Mouse (Mus musculus) monocyte, adult 5-6 weeks (primary cell): ENCODE results near the gene Pak1. TPM values are rescaled to one million over a fixed set of nuclear protein-coding genes. Genes with fewer than 3 reads are reported as not detected.

Experiments used
- ATAC-seq: fragments of 153-309, 156-312 bp; replicated peaks from 2 replicates; pipeline ENCODE4 v1.8.0; 2017; ENCODE audit warnings: mild to moderate bottlenecking; ENCODE audit not compliant: low TSS enrichment, insufficient number of reproducible peaks, severe bottlenecking, poor library complexity, low FRiP score
- total RNA-seq: library from RNA; stranded (forward); fragments of 200-1000, 200-491, 200-594 nt; gene quantifications from 3 replicates; pipeline ENCODE4 v1.2.3, GENCODE M21; 2017

The Pak1 gene
- total RNA-seq, 1 experiment from 2014 or later, result 14.8 TPM

DNA sequence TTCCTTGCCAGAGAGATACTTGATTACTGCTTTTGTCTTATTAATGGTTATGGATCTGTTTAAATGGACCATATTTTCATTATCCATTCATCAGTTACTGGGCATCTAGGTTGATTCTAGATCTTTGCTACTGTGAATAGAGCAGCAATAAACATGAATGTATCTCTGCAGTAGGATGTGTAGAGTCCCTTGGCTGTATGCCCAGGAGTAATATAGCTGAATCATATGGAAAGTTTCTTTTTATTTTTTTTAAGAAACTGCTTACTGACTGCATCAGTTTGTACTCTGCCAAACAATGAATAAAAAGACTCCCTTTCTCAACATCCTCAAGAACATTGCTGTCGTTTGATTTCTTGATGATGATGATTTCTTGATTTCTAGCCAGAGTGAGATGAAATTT, 137.5 kb downstream of the Pak1 start:
- ATAC-seq, result no peak

DNA sequence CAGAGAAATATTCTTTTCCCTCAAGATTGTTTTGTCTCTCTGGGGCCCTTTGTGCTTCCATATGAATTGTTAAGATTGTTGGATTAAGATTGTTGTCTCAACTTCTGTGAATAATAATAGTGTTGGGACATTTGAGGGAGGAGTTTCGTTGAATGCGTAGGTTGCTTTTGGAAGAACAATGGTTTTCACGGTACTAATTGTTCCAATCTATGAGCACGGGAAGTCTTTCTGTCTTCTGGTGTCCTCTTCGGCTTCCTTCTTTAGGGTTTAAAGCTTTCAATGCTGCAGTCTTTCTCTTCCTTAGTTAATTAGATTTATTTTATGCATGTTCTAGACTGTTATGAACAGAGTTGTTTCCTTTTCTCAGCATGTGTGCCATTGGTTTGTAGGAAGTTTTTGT, 138.6 kb downstream of the Pak1 start:
- no peak for ATAC-seq

DNA sequence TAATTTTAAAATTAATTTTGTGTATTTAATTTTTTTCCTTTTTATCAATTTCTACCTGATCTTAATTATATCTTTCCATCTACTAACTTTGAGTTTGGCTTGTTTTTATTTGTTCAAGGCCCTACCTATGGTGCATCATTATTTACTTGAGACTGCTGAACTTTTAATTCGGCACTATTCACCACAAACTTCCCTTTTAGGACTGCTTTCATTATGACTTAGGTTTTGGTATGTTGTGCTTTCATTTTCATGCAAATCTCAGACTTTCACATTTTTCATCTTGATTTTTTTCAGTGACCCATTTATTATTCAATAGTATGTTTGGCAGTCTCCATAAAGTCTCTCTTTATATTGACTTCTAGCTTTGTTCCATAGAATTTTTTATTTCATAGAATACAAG, 156.1 kb downstream of the Pak1 start:
- ATAC-seq, result no peak

Other genes starting within 250 kb of the Pak1 start
- gene Aamdc, start 209.0 kb upstream of the Pak1 start, total RNA-seq, result 20.3 to 34.1 TPM (median 27.6 TPM) in 3 replicates
- gene Rsf1, start 208.7 kb upstream of the Pak1 start, total RNA-seq, result 50.8 to 106 TPM (median 78.8 TPM) in 3 replicates
- 79.1 to 86.2 TPM (median 79.8 TPM) in 3 replicates for gene Clns1a, start 91.9 kb upstream of the Pak1 start, total RNA-seq
- gene Aqp11, start 50.3 kb upstream of the Pak1 start, total RNA-seq, result 0.39 to 0.53 TPM in 2 of 3 replicates, not detected in the other
- gene Gdpd4, start 131.4 kb downstream of the Pak1 start, total RNA-seq, result not detected in 3 replicates